ENCODE assay signal across 8 mouse cellular contexts in genomic region chr2:113849141-113849540, GRCm38 (mm10). TPM values are rescaled to one million over a fixed set of nuclear protein-coding genes. Genes with fewer than 3 reads are reported as not detected.
DNase-seq lines count a peak whose midpoint lies in the region; ATAC-seq lines count a peak whose summit lies in the region.

No protein-coding gene starts in this region.

- H3K4me1 ChIP-seq in kidney, embryonic 16.5 days (ENCODE audit: insufficient read depth, low read length), result peaks cover 28% of the 10 kb centered on the region
- H3K4me1 ChIP-seq in hindbrain, embryonic 15.5 days (replicated peaks), result peaks cover 13% of the 10 kb centered on the region
- H3K4me1 ChIP-seq in midbrain, embryonic 14.5 days (ENCODE audit: control insufficient read depth, insufficient read depth, low read length), result peaks cover 12% of the 10 kb centered on the region; the same call in 1 of the 2 replicates

- 0 out of 2 replicates have a peak, but pooled peaks cover 3% of the 10 kb centered on the region for H3K36me3 ChIP-seq in kidney, embryonic 16.5 days (ENCODE audit: insufficient read depth, low read length)
- no peaks in the 10 kb centered on the region for H3K36me3 ChIP-seq in hindbrain, embryonic 15.5 days
- H3K36me3 ChIP-seq in midbrain, embryonic 14.5 days (ENCODE audit: control insufficient read depth, insufficient read depth, low read length), result no peaks in the 10 kb centered on the region

- peak overlapping the region; percentile 86; the same call in 1 of the 2 replicates for H3K27ac ChIP-seq in kidney, embryonic 16.5 days (ENCODE audit: low read length)
- H3K27ac ChIP-seq in hindbrain, embryonic 15.5 days (replicated peaks), result peak overlapping the region; percentile 89
- H3K27ac ChIP-seq in midbrain, embryonic 14.5 days (replicated peaks; ENCODE audit: low read depth, low read length), result peak overlapping the region; percentile 71

- DNase-seq in kidney, adult 8-10 months, result no peak
- peak; percentile 20 for DNase-seq in c-Kit-positive CD71-positive TER-119-negative erythroid progenitor cells, embryonic 14.5 days (ENCODE audit: low read depth)
- no peak for DNase-seq in midbrain, embryonic 14.5 days
- DNase-seq in gastrocnemius, postnatal 14 days, result no peak
- no peak for DNase-seq in left cerebral cortex, postnatal 36 days (ENCODE audit: low spot score in 2 of 2)
- DNase-seq in adrenal gland, adult 2 months, result no peak

- peak; percentile 20; the same call in 1 of the 2 replicates for ATAC-seq in kidney, embryonic 16.5 days (ENCODE audit: low FRiP score, low TSS enrichment)
- ATAC-seq in hindbrain, embryonic 15.5 days (ENCODE audit: low FRiP score, low read depth), result peak; percentile 71; the same call in 1 of the 2 replicates
- ATAC-seq in midbrain, embryonic 14.5 days (ENCODE audit: low FRiP score, low TSS enrichment), result peak; percentile 71

- intact Hi-C loops in gastrocnemius, postnatal 14 days (cut with DNase I; ENCODE audit: low total_unique reads), result no loop called here
- intact Hi-C loops in left cerebral cortex, postnatal 36 days (cut with DNase I), result no loop called here

- H3K9me3 ChIP-seq in kidney, embryonic 16.5 days (ENCODE audit: low read length), result no peaks in the 10 kb centered on the region
- no peaks in the 10 kb centered on the region for H3K9me3 ChIP-seq in hindbrain, embryonic 15.5 days
- no peaks in the 10 kb centered on the region for H3K9me3 ChIP-seq in midbrain, embryonic 14.5 days (ENCODE audit: control insufficient read depth, low read length)

- peak overlapping the region; percentile 79 for H3K4me3 ChIP-seq in kidney, embryonic 16.5 days (ENCODE audit: low read length)
- peak overlapping the region; percentile 70 for H3K4me3 ChIP-seq in hindbrain, embryonic 15.5 days
- H3K4me3 ChIP-seq in midbrain, embryonic 14.5 days (replicated peaks; ENCODE audit: low read depth, low read length), result peak overlapping the region; percentile 62

- no peaks in the 10 kb centered on the region for H3K27me3 ChIP-seq in kidney, embryonic 16.5 days (ENCODE audit: insufficient read depth, low read length)
- no peaks in the 10 kb centered on the region for H3K27me3 ChIP-seq in hindbrain, embryonic 15.5 days
- no peaks in the 10 kb centered on the region for H3K27me3 ChIP-seq in midbrain, embryonic 14.5 days (ENCODE audit: control insufficient read depth, insufficient read depth, low read length)

- peak overlapping the region; percentile 81 for H3K9ac ChIP-seq in kidney, embryonic 16.5 days (replicated peaks; ENCODE audit: low read length)
- H3K9ac ChIP-seq in hindbrain, embryonic 15.5 days, result peak overlapping the region; percentile 62
- H3K9ac ChIP-seq in midbrain, embryonic 14.5 days (replicated peaks; ENCODE audit: low read length), result peak overlapping the region; percentile 30; the same call in 1 of the 2 replicates

- peak overlapping the region; percentile 63 for H3K4me2 ChIP-seq in kidney, embryonic 16.5 days (replicated peaks; ENCODE audit: low read depth, low read length)
- H3K4me2 ChIP-seq in hindbrain, embryonic 15.5 days, result peak overlapping the region; percentile 91
- peak overlapping the region; percentile 92 for H3K4me2 ChIP-seq in midbrain, embryonic 14.5 days (ENCODE audit: low read length)

- 1% methylated on average over 3 of the region's 3 CpGs for WGBS in kidney, embryonic 16.5 days
- 3% methylated on average over 3 of the region's 3 CpGs for WGBS in hindbrain, embryonic 15.5 days
- WGBS in midbrain, embryonic 14.5 days, result 0% methylated on average over 3 of the region's 3 CpGs

RNA-seq across cellular contexts. Expression of gene Arhgap11a, which starts 0.7 kb away (rescaled TPM):
- 28.3 and 31.8 TPM in 2 replicates for polyA plus RNA-seq in kidney, embryonic 16.5 days (2015; fragmentation: Nextera tagmentation; extraction: Ambion mirVana)
- polyA plus RNA-seq in hindbrain, embryonic 15.5 days (2015; fragmentation: Nextera tagmentation; extraction: Ambion mirVana), result 6.9 and 10.3 TPM in 2 replicates
- polyA plus RNA-seq in midbrain, embryonic 14.5 days (2014; fragmentation: Nextera tagmentation; extraction: Ambion mirVana), result 1.4 and 2.0 TPM in 2 replicates
- total RNA-seq in gastrocnemius, postnatal 14 days (2021), result 1 to 10 TPM; 3.7 to 4.2 TPM
- 1 to 10 TPM; 2.1 to 2.6 TPM for total RNA-seq in left cerebral cortex, postnatal 36 days (2021)
- 1 to 10 TPM; 2.1 to 2.2 TPM for total RNA-seq in adrenal gland, adult 2 months (2021)
- polyA plus RNA-seq in adrenal gland, adult 2 months (2012; rRNA removed), result 0.13 and 0.18 TPM in 2 replicates

RNA-seq across cellular contexts. Expression of gene Scg5, which starts 20.2 kb away (rescaled TPM):
- 6.7 and 6.8 TPM in 2 replicates for polyA plus RNA-seq in kidney, embryonic 16.5 days (2015; fragmentation: Nextera tagmentation; extraction: Ambion mirVana)
- 225 and 227 TPM in 2 replicates for polyA plus RNA-seq in hindbrain, embryonic 15.5 days (2015; fragmentation: Nextera tagmentation; extraction: Ambion mirVana)
- polyA plus RNA-seq in midbrain, embryonic 14.5 days (2014; fragmentation: Nextera tagmentation; extraction: Ambion mirVana), result 251 and 296 TPM in 2 replicates
- total RNA-seq in gastrocnemius, postnatal 14 days (2021), result under 1 TPM; 0.24 to 0.25 TPM
- 100 to 1,000 TPM; 497 to 544 TPM for total RNA-seq in left cerebral cortex, postnatal 36 days (2021)
- 10 to 100 TPM; 35.3 to 60.8 TPM for total RNA-seq in adrenal gland, adult 2 months (2021)
- 6.3 and 11.2 TPM in 2 replicates for polyA plus RNA-seq in adrenal gland, adult 2 months (2012; rRNA removed)

Comparison
In these comparisons a context has a peak if more than half of its experiments do, and no peak if none do; other contexts are left out.
1. ATAC-seq: peak in every context shown above with its lines; median percentile 71 in hindbrain, embryonic 15.5 days; 71 in midbrain, embryonic 14.5 days; 20 in kidney, embryonic 16.5 days.
2. H3K9ac ChIP-seq: peak in every context shown above with its lines; median percentile 81 in kidney, embryonic 16.5 days; 62 in hindbrain, embryonic 15.5 days; 30 in midbrain, embryonic 14.5 days.
3. RNA of gene Scg5, which starts 20.2 kb away (polyA plus RNA-seq): 251 to 296 TPM in midbrain, embryonic 14.5 days and 225 to 227 TPM in hindbrain, embryonic 15.5 days; 6.7 to 6.8 TPM in kidney, embryonic 16.5 days and 6.3 to 11.2 TPM in adrenal gland, adult 2 months; every median in the first group is over 10 times any median in the second.
4. Peak in every context shown above with its lines, with median percentiles within 50 percentile points of each other: H3K27ac ChIP-seq, H3K4me2 ChIP-seq and H3K4me3 ChIP-seq.